Mouse (Mus musculus) heart, embryonic 13.5 days (tissue): ENCODE data around the gene Atxn1. TPM values are rescaled to one million over a fixed set of nuclear protein-coding genes. Genes with fewer than 3 reads are reported as not detected.
A peak's percentile ranks its signal among the peaks of the same experiment; 100 is the strongest.

Experiments
- ATAC-seq: fragments of 200-750 bp; cut with Nextera tagmentation; 2 replicates; pipeline ENCODE4 v1.8.0; 2017; ENCODE audit warnings: moderate TSS enrichment; ENCODE audit not compliant: insufficient number of reproducible peaks, low FRiP score, low TSS enrichment; ENCODE audit errors: extremely low read depth
- H3K27ac ChIP-seq: fragments of 300-500 bp; sonication (generic); replicated peaks from 2 replicates; pipeline ENCODE4 v1.5.1; 2015; ENCODE audit warnings: moderate library complexity, mild to moderate bottlenecking, inconsistent platforms
- H3K27me3 ChIP-seq: fragments of 300-500 bp; sonication (generic); replicated peaks from 2 replicates; pipeline ENCODE4 v1.6.1; 2015; ENCODE audit warnings: mild to moderate bottlenecking, inconsistent platforms
- H3K36me3 ChIP-seq: fragments of 300-500 bp; sonication (generic); 2 replicates; pipeline ENCODE4 v1.6.1; 2015; ENCODE audit warnings: mild to moderate bottlenecking, inconsistent platforms
- H3K4me1 ChIP-seq: fragments of 300-500 bp; sonication (generic); 2 replicates; pipeline ENCODE4 v1.6.1; 2015; ENCODE audit warnings: inconsistent platforms
- H3K4me2 ChIP-seq: fragments of 300-500 bp; sonication (generic); 2 replicates; pipeline ENCODE4 v1.6.1; 2015; ENCODE audit warnings: inconsistent platforms, mild to moderate bottlenecking, moderate library complexity
- H3K4me3 ChIP-seq: fragments of 300-500 bp; sonication (generic); 2 replicates; pipeline ENCODE4 v1.5.1; 2015; ENCODE audit warnings: moderate library complexity, mild to moderate bottlenecking, inconsistent platforms
- H3K9ac ChIP-seq: fragments of 300-500 bp; sonication (generic); 2 replicates; pipeline ENCODE4 v1.6.1; 2015; ENCODE audit warnings: inconsistent platforms, mild to moderate bottlenecking, moderate library complexity
- H3K9me3 ChIP-seq: fragments of 300-500 bp; sonication (generic); 2 replicates; pipeline ENCODE4 v1.6.1; 2016; ENCODE audit warnings: inconsistent platforms
- WGBS: fragments of 180-500 bp; shearing (Covaris S2); methylation state at CpG from one replicate; pipeline ENCODE4 v1.1.7; 2015; ENCODE audit warnings: mixed read lengths; 5-methylcytosine and 5-hydroxymethylcytosine counted together
- polyA plus RNA-seq: library from polyadenylated mRNA; unstranded; fragments of >200 nt; fragmentation: Nextera tagmentation; extraction: Ambion mirVana; gene quantifications from 2 replicates; pipeline ENCODE4 v1.2.1, GENCODE M21; 2015

Gene Atxn1
- polyA plus RNA-seq, 1 experiment from 2014 or later, result 5.8 TPM

DNA sequence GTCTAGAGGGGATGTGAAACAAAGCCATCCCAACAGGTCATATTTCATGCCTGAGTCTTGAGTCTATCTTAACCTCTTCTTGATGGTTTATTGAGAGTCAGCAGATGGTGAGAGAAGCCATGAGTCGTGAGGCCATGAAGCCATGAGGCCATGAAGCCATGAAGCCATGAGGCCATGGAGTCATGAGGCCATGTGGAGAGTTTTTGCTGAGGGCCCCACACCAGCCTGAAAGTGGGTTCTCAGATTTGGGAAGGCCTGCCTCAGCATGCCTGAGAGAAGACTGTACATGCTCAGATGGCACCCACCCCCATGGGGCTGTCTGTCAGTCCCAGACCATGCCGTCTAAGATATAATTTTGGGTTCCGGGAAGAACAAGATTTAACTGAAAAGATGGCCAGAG lies 229.0 kb downstream of the Atxn1 start:
- Histone ChIP-seq H3K9ac (no peak overlapping the region), H3K9me3 (no peaks in the 10 kb centered on the region), H3K27ac (no peak overlapping the region), H3K36me3 (peaks cover 9% of the 10 kb centered on the region), H3K4me3 (no peak overlapping the region), H3K27me3 (no peaks in the 10 kb centered on the region), H3K4me2 (no peak overlapping the region), H3K4me1 (peaks cover 36% of the 10 kb centered on the region)
- ATAC-seq, result no peak
- 82% methylated on average over 3 of the region's 3 CpGs for whole genome bisulfite sequencing

DNA sequence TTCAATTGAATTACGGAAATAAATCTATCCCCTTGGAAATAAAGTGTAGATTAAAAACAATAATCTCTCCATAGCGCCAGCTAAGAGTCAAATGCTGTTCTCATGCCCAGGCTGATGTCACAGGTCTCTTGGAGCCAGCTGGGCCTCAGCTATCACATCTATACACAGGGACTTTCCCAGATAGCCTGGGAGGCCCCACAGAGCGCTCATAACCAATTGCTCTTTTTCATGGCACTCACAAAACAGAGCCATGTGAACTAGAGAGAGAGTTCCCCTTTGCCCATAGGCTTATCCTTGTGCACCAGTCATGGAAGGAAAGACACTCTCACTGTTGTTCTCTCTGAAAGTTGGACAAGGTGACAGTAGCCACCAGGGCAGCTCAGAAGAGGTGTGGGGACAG lies 230.3 kb downstream of the Atxn1 start:
- Histone ChIP-seq H3K4me3 (no peak overlapping the region), H3K4me2 (no peak overlapping the region), H3K9ac (no peak overlapping the region), H3K27me3 (no peaks in the 10 kb centered on the region), H3K4me1 (peaks cover 49% of the 10 kb centered on the region), H3K27ac (no peak overlapping the region), H3K36me3 (peaks cover 9% of the 10 kb centered on the region), H3K9me3 (no peaks in the 10 kb centered on the region)
- WGBS, result 76% methylated on average over 3 of the region's 3 CpGs
- ATAC-seq, result no peak

DNA sequence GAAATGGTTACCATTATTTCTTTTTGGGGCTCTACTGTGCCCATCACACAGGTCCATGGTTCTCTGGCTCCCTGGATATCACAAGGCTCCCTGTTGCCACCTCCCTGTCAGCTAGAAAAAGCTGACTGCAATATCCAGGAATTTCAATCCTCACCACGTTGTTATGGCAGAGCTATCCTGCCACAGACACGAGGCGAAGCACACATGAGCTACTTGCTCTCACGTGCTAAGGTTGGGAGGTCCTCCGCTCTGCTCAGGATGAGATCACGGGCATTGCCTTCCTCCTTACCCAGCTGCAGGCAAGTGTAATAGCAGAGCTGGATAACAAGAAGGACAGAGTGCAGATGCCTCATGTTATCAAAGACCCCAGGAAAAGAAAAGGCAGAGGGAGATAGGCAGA lies 232.2 kb downstream of the Atxn1 start:
- WGBS, result 24% methylated on average over 6 of the region's 6 CpGs
- no peak overlapping the region for H3K9ac ChIP-seq
- ATAC-seq, result no peak
- H3K4me1 ChIP-seq, result peaks cover 52% of the 10 kb centered on the region
- no peaks in the 10 kb centered on the region for H3K27me3 ChIP-seq
- H3K4me3 ChIP-seq, result no peak overlapping the region
- H3K9me3 ChIP-seq, result no peaks in the 10 kb centered on the region
- peaks cover 9% of the 10 kb centered on the region; the same call in 1 of the 2 replicates for H3K36me3 ChIP-seq
- no peak overlapping the region for H3K4me2 ChIP-seq
- peak overlapping the region; percentile 49 for H3K27ac ChIP-seq

DNA sequence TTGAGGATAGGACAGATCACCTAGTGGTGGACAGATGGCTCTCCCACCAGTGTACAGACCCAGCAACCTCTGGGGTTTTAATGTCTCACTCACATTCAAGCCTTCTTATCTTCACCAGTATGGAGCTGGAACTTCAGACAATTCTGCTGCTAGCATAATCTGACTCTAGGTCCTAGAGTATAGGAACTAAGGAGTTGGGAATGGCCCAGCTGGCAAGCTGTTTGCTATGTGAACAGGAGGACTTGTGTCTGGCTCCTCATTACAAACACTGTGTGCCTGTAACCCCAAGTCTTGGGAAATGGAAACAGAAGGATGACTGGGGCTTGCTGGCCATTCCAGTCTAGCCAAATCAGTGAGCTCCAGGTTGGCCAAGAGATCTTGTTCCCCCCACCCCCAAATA lies 237.9 kb downstream of the Atxn1 start:
- Histone ChIP-seq H3K9me3 (no peaks in the 10 kb centered on the region), H3K27ac (no peak overlapping the region), H3K4me1 (peaks cover 36% of the 10 kb centered on the region), H3K4me2 (no peak overlapping the region), H3K36me3 (no peaks in the 10 kb centered on the region), H3K9ac (no peak overlapping the region), H3K4me3 (no peak overlapping the region), H3K27me3 (no peaks in the 10 kb centered on the region)
- no peak for ATAC-seq

DNA sequence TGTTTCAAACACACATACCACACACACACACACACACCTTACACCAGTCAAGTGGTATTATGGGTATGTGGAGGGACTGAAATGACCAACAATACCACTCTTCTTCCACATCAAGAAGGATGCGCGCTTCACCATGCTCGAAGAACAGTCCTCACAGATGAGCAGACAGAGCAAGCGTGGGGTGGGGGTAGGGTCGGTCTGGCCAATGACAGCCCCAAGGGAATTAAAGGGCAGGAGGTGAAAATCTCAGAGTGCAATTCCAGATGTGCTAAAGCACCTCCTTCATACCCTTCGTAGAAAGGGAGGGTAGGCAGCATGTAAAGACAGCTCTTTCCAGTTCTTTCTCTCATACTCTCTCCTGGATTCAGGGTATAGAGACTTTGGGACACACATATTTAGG lies 238.6 kb downstream of the Atxn1 start:
- no peaks in the 10 kb centered on the region for H3K27me3 ChIP-seq
- WGBS, result 80% methylated on average over 6 of the region's 6 CpGs
- H3K4me1 ChIP-seq, result peaks cover 33% of the 10 kb centered on the region
- H3K27ac ChIP-seq, result no peak overlapping the region
- H3K4me2 ChIP-seq, result no peak overlapping the region
- no peak for ATAC-seq
- no peaks in the 10 kb centered on the region for H3K36me3 ChIP-seq
- no peak overlapping the region for H3K9ac ChIP-seq
- no peaks in the 10 kb centered on the region for H3K9me3 ChIP-seq
- H3K4me3 ChIP-seq, result no peak overlapping the region

DNA sequence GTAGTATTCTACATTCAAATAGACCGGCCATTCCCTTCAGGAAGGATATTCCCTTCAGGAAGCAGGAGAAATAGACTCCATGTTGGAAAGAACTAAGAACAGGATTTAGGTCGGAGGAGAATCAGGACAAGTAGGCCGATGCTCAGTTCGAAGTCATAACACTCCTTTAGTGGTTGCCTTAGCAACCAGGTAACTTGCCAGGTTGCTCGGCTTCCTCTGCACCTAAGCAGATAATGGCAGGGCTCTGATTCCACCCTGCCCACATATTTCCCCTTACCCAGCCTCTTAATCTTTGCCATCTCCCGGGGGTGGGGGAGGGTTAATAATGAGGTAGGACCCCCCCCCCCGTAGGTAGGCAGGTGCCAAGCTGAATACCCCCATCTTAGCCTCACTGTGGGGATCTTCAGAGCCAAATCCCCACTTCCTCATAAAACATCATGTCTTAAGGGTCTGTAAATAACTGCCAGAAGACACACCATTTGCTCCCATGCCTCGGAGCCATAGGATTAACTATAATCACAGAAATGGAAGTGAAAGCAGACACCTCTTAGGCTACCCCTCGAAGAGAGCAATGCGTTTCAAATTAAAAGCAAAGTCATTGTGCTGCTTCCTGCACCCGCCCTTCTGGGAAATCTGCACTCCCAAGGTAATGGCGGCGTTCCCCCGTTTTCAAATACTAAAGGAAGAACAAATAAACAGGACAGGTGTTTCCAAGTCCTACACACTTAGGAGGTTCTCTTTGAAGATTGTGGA lies 240.1 kb downstream of the Atxn1 start:
- ATAC-seq, result no peak
- Histone ChIP-seq H3K36me3 (no peaks in the 10 kb centered on the region), H3K9me3 (no peaks in the 10 kb centered on the region), H3K4me2 (no peak overlapping the region), H3K4me1 (peaks cover 20% of the 10 kb centered on the region), H3K27ac (no peak overlapping the region), H3K27me3 (no peaks in the 10 kb centered on the region), H3K9ac (no peak overlapping the region), H3K4me3 (no peak overlapping the region)
- 74% methylated on average over 14 of the region's 14 CpGs for WGBS

DNA sequence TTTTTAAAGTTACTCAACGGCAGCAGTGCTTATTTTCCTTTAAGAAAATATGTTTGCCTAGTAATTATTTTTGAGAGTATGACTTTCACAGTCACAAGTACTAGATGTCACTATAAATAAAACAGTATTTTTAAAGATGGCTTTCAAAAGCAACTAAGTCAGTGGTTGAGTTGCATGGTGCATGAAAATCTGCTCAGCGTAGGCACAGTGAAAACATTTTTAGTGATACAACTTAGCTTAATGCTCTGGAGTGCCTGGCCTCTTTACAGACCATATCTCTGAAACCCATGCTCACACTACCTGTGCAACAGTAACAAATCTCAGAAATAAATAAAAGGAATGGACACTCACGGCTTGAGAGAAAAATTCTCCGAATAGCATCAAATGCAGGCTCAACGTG lies 241.9 kb downstream of the Atxn1 start:
- ATAC-seq, result no peak

DNA sequence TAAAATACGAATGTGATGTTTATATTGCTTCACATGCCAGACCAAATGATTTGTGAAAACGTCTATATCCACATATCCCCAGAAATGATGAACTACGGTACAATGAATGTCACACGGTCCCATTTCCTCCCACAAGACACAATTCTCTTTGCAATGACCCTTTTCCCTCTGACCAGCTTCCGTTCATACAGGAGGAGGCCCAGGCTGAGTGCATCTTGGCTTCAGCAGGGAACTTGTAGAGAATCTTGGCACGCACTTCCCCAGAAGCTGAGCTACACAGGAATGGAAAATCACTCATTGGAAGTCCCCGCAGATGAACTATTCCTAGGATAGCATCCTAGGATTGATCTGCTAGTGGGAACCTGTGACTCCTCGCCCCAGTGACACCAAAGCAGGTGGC lies 243.2 kb downstream of the Atxn1 start:
- H3K27ac ChIP-seq, result no peak overlapping the region
- H3K9me3 ChIP-seq, result no peaks in the 10 kb centered on the region
- 63% methylated on average over 8 of the region's 8 CpGs for WGBS
- H3K36me3 ChIP-seq, result no peaks in the 10 kb centered on the region
- peaks cover 22% of the 10 kb centered on the region; the same call in 1 of the 2 replicates for H3K4me1 ChIP-seq
- H3K27me3 ChIP-seq, result no peaks in the 10 kb centered on the region
- H3K9ac ChIP-seq, result no peak overlapping the region
- no peak overlapping the region for H3K4me3 ChIP-seq
- ATAC-seq, result no peak
- H3K4me2 ChIP-seq, result no peak overlapping the region

More for the DNA sequence above, 241.9 kb downstream of the Atxn1 start:
- Histone ChIP-seq H3K4me2 (no peak overlapping the region), H3K36me3 (no peaks in the 10 kb centered on the region), H3K27ac (no peak overlapping the region), H3K4me1 (peaks cover 27% of the 10 kb centered on the region; the same call in 1 of the 2 replicates), H3K4me3 (no peak overlapping the region), H3K9me3 (no peaks in the 10 kb centered on the region), H3K9ac (no peak overlapping the region), H3K27me3 (no peaks in the 10 kb centered on the region)
- WGBS, result 70% methylated on average over 5 of the region's 5 CpGs

DNA sequence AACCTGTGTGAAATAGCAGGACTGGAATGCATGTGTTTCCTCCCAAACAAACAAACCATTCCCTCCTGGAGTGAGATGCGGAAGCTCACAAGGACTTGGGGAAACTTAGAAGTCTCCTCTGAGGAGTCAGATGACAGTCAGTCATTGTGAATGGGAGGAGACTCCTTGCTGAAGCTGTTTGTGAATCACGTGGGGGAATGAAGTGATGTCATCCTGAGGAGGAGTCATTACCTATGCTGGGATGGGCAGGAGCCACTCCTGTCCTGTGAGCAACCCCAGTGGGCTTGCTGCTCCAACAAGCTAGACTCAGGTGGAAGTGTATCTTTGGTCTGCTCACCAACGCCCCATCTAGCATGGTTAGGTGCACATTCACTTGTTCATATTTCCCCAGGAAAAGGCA lies 246.0 kb downstream of the Atxn1 start:
- no peak for ATAC-seq
- Histone ChIP-seq H3K9ac (no peak overlapping the region), H3K4me3 (no peak overlapping the region), H3K9me3 (no peaks in the 10 kb centered on the region), H3K36me3 (no peaks in the 10 kb centered on the region), H3K27me3 (no peaks in the 10 kb centered on the region), H3K4me1 (peaks cover 36% of the 10 kb centered on the region), H3K4me2 (no peak overlapping the region), H3K27ac (no peak overlapping the region)
- 45% methylated on average over 3 of the region's 3 CpGs for WGBS

DNA sequence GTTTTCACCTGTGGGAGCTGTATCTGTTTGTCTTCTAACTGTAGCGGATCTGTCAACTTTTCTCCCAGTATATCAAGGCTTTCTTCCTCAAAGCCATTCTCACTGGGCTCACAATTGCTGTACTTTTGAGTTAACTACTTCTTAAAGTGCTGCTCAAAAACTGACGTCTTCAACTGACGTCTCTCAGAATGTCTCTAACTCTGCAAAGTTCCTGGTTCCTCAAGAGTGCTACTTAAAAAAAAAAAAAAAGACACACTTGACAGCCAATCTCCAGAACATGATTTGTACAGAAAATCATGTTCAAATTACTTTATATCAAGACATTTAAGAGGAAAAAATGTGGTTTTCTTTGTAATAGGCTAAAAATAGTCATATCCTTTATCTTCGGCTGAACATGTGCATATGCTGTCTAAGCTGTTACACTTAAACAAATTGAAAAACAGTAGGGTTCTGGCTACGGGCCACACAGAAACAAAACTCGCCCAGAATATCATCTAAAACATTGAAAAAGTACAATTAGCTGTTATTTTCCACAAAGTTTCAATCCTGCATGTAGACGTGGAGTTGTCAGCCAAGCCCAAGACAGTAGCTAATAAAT lies 249.1 kb downstream of the Atxn1 start:
- 56% methylated on average over 7 of the region's 7 CpGs for WGBS
- H3K4me1 ChIP-seq, result peaks cover 34% of the 10 kb centered on the region
- ATAC-seq, result no peak
- H3K4me2 ChIP-seq, result no peak overlapping the region
- no peaks in the 10 kb centered on the region for H3K9me3 ChIP-seq
- H3K36me3 ChIP-seq, result no peaks in the 10 kb centered on the region
- H3K9ac ChIP-seq, result no peak overlapping the region
- H3K27me3 ChIP-seq, result no peaks in the 10 kb centered on the region
- H3K4me3 ChIP-seq, result no peak overlapping the region
- no peak overlapping the region for H3K27ac ChIP-seq

DNA sequence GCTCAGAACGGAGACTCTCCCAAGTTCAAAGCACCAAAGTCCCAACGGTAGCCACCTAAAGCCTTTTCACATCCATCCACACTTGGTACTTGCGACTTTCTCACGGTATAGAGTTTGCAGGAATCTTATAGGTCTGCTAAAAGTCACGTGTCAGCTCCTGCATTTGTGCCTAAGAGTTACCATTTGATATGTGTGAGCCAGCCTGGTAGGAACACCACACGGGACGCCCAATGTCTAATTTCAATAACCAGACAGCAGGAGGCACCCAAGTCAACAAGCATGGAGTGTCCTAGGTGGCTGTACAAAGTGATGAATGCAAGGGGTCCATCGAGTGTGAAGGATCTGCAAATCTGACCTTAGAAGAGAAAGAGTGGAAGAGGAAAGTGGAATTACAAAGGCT lies 254.8 kb downstream of the Atxn1 start:
- 78% methylated on average over 8 of the region's 8 CpGs for WGBS
- H3K27ac ChIP-seq, result peak overlapping the region; percentile 21; the same call in 1 of the 2 replicates
- no peak for ATAC-seq
- no peak overlapping the region for H3K9ac ChIP-seq
- H3K4me1 ChIP-seq, result peaks cover 16% of the 10 kb centered on the region
- H3K4me3 ChIP-seq, result no peak overlapping the region
- H3K27me3 ChIP-seq, result no peaks in the 10 kb centered on the region
- H3K4me2 ChIP-seq, result no peak overlapping the region
- H3K9me3 ChIP-seq, result no peaks in the 10 kb centered on the region
- 0 out of 2 replicates have a peak, but pooled peaks cover under 1% of the 10 kb centered on the region for H3K36me3 ChIP-seq

DNA sequence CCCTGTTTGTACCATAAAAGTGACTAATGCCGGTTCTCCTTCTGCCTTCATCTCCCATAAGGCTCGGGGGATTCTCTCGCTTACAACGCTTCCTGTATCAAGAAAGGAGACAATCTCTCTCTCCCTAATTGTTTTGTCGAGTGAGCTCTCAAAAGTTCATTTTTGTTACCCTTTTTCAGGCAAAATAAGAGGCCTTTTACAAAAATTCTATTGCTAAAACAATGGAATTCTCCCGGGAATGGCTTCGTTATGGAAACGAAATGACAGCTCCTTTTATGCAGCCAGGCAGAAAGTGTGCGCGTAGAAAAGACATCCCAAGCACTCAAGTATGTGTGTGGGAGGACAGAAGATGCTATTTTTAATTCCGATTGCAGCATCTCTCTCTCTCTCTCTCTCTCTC lies 255.4 kb downstream of the Atxn1 start:
- Histone ChIP-seq H3K9ac (no peak overlapping the region), H3K27ac (no peak overlapping the region; the same call in 1 of the 2 replicates), H3K27me3 (no peaks in the 10 kb centered on the region), H3K4me2 (peak overlapping the region; percentile 50), H3K9me3 (no peaks in the 10 kb centered on the region), H3K4me3 (peak overlapping the region; percentile 13), H3K4me1 (peaks cover 10% of the 10 kb centered on the region), H3K36me3 (0 out of 2 replicates have a peak, but pooled peaks cover 5% of the 10 kb centered on the region)
- WGBS, result 44% methylated on average over 11 of the region's 11 CpGs
- no peak for ATAC-seq
